Mouse (Mus musculus) liver, adult 2 months (tissue): ENCODE measurements around the gene Bcl2a1d.
"Not testable (repeated sequence)": the region's sequence is repeated elsewhere in the genome, so short reads cannot be mapped to it uniquely, and the experiment has no call there.

Experiments used
- CTCF ChIP-seq: fragments of 200-500 bp; IDR thresholded peaks from 2 replicates; pipeline ENCODE4 v1.5.1; 2011; ENCODE audit warnings: low read depth, low read length, control low read depth
- POLR2A ChIP-seq: fragments of 200-500 bp; IDR thresholded peaks from 2 replicates; pipeline ENCODE4 v1.6.1; 2011; ENCODE audit warnings: low read length, control low read depth; ENCODE audit not compliant: insufficient read depth; ENCODE audit errors: extremely low read depth

DNA sequence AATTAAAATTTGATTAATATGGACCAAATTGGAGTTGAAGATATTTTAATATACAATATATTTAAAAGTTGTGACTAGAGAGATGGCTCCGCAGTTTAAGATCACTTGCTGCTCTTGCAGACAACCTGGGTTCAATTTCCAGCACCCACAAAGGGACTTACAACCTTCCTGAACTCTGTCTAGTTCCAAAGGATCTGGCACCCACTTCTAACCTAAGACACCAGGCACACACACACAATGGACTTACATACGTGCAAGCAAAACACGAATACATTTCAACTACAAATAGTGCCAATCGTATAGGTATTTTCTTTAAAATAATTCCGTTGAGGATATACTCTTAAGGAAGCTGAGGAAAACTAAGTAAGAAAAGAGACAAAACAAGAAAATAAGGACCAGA, 13.1 kb downstream of the Bcl2a1d start:
- not testable (repeated sequence) for TF ChIP-seq POLR2A, CTCF
